Mouse (Mus musculus): ENCODE measurements around the gene Adsl. TPM values are rescaled to one million over a fixed set of nuclear protein-coding genes. Genes with fewer than 3 reads are reported as not detected.

Gene Adsl
- polyA plus RNA-seq, 1 experiment from 2014 or later = 164 TPM

DNA sequence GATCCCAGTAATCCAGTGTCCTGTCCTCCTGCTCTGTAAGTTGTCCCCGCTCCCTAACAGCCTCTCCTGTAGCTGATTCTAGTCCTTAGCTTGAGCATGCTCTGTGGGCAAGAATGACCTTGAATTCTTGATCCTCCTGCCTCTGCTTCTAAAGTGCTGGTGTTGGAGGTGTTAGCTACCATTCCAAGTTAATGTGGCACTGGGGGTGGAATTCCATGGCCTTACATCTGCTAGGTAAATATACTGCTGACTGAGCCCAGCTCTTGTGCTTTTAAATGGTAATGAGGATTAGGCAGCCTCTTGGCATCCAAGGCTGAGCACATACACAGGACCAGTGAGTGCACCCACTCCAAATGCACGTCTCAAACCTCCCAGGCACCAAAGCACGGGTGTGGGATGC lies 6.6 kb downstream of the Adsl start:
- Histone ChIP-seq H3K4me3 (replicated peaks; ENCODE audit: low read length) (no peak overlapping the region), H3K36me3 (ENCODE audit: control insufficient read depth, insufficient read depth, low read length) (peaks cover 39% of the 10 kb centered on the region), H3K27ac (ENCODE audit: low read length) (no peak overlapping the region), H3K4me2 (ENCODE audit: low read depth, low read length) (no peak overlapping the region), H3K9me3 (replicated peaks; ENCODE audit: control insufficient read depth, low read length) (no peaks in the 10 kb centered on the region), H3K4me1 (ENCODE audit: control insufficient read depth, insufficient read depth, low read length) (peaks cover 2% of the 10 kb centered on the region), H3K9ac (ENCODE audit: low read length) (no peak overlapping the region), H3K27me3 (ENCODE audit: control insufficient read depth, insufficient read depth, low read length) (no peaks in the 10 kb centered on the region)
- ATAC-seq (ENCODE audit: insufficient read depth, low FRiP score) = no peak
- 72% methylated on average over 3 of the region's 3 CpGs for WGBS

- Histone ChIP-seq H3K36me3 (ENCODE audit: control insufficient read depth, insufficient read depth, low read length) (peaks cover 39% of the 10 kb centered on the region), H3K4me1 (ENCODE audit: control insufficient read depth, insufficient read depth, low read length) (no peaks in the 10 kb centered on the region; the same call in 1 of the 2 replicates), H3K4me3 (replicated peaks; ENCODE audit: low read length) (no peak overlapping the region), H3K9me3 (replicated peaks; ENCODE audit: control insufficient read depth, low read length) (no peaks in the 10 kb centered on the region), H3K9ac (ENCODE audit: low read length) (no peak overlapping the region), H3K4me2 (ENCODE audit: low read depth, low read length) (no peak overlapping the region), H3K27me3 (ENCODE audit: control insufficient read depth, insufficient read depth, low read length) (no peaks in the 10 kb centered on the region), H3K27ac (ENCODE audit: low read length) (no peak overlapping the region)
- WGBS = 93% methylated on average over 12 of the region's 12 CpGs
- ATAC-seq (ENCODE audit: insufficient read depth, low FRiP score) = no peak
These were observed 7.6 kb downstream of the Adsl start for GRCm38 (mm10) chr15:80955836-80956438.

GRCm38 (mm10) chr15:80969371-80969770 lies 21.1 kb downstream of the Adsl start:
- 77% methylated on average over 1 of the region's 1 CpGs for WGBS
- Histone ChIP-seq H3K4me3 (replicated peaks; ENCODE audit: low read length) (no peak overlapping the region), H3K9me3 (replicated peaks; ENCODE audit: control insufficient read depth, low read length) (no peaks in the 10 kb centered on the region), H3K27ac (ENCODE audit: low read length) (no peak overlapping the region), H3K36me3 (ENCODE audit: control insufficient read depth, insufficient read depth, low read length) (peaks cover 34% of the 10 kb centered on the region), H3K27me3 (ENCODE audit: control insufficient read depth, insufficient read depth, low read length) (no peaks in the 10 kb centered on the region), H3K4me1 (ENCODE audit: control insufficient read depth, insufficient read depth, low read length) (no peaks in the 10 kb centered on the region), H3K4me2 (ENCODE audit: low read depth, low read length) (no peak overlapping the region), H3K9ac (ENCODE audit: low read length) (no peak overlapping the region)
- ATAC-seq (ENCODE audit: insufficient read depth, low FRiP score) = no peak

- no peak overlapping the region for H3K27ac ChIP-seq (ENCODE audit: low read length)
- H3K4me2 ChIP-seq (ENCODE audit: low read depth, low read length) = no peak overlapping the region
- no peak overlapping the region for H3K4me3 ChIP-seq (replicated peaks; ENCODE audit: low read length)
- H3K27me3 ChIP-seq (ENCODE audit: control insufficient read depth, insufficient read depth, low read length) = no peaks in the 10 kb centered on the region
- H3K4me1 ChIP-seq (ENCODE audit: control insufficient read depth, insufficient read depth, low read length) = peaks cover 6% of the 10 kb centered on the region; the same call in 1 of the 2 replicates
- WGBS = 33% methylated on average over 5 of the region's 5 CpGs
- 0 out of 2 replicates have a peak, but pooled peaks cover under 1% of the 10 kb centered on the region for H3K36me3 ChIP-seq (ENCODE audit: control insufficient read depth, insufficient read depth, low read length)
- no peaks in the 10 kb centered on the region for H3K9me3 ChIP-seq (replicated peaks; ENCODE audit: control insufficient read depth, low read length)
- ATAC-seq (ENCODE audit: insufficient read depth, low FRiP score) = no peak
- H3K9ac ChIP-seq (ENCODE audit: low read length) = no peak overlapping the region
These were observed 26.0 kb downstream of the Adsl start for GRCm38 (mm10) chr15:80974311-80974710.

DNA sequence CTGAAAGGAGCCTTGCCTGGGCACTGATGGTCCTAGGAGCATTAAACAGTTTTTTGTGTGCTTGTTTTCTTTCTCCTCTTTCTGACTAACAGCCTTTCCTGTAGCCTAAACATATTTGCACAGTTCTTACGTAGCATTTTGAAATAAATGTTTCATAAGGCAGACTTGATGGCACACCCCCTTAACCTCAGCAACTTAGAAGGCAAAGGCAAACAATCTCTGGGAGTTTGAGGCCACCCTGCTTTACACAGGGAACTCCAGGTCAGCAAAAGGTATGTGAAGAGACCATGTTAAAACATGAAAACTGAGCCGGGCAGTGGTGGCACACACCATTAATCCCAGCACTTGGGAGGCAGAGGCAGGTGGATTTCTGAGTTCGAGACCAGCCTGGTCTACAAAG lies 27.4 kb downstream of the Adsl start:
- 60% methylated on average over 3 of the region's 3 CpGs for WGBS
- peak overlapping the region; percentile 60 for H3K27ac ChIP-seq (ENCODE audit: low read length)
- no peak for ATAC-seq (ENCODE audit: insufficient read depth, low FRiP score)
- H3K4me2 ChIP-seq (ENCODE audit: low read depth, low read length) = no peak overlapping the region
- H3K4me1 ChIP-seq (ENCODE audit: control insufficient read depth, insufficient read depth, low read length) = peaks cover 15% of the 10 kb centered on the region; the same call in 1 of the 2 replicates
- H3K9me3 ChIP-seq (replicated peaks; ENCODE audit: control insufficient read depth, low read length) = no peaks in the 10 kb centered on the region
- no peak overlapping the region for H3K9ac ChIP-seq (ENCODE audit: low read length)
- no peak overlapping the region for H3K4me3 ChIP-seq (replicated peaks; ENCODE audit: low read length)
- H3K27me3 ChIP-seq (ENCODE audit: control insufficient read depth, insufficient read depth, low read length) = no peaks in the 10 kb centered on the region
- H3K36me3 ChIP-seq (ENCODE audit: control insufficient read depth, insufficient read depth, low read length) = no peaks in the 10 kb centered on the region

GRCm38 (mm10) chr15:80977620-80978334 lies 29.5 kb downstream of the Adsl start, which contains the start of gene Sgsm3:
Gene Sgsm3 (plus strand): TSS chr15:80977765.
- H3K27ac ChIP-seq (ENCODE audit: low read length) = peak within 1 kb of the TSS; percentile 58
- no peaks in the 10 kb centered on the region for H3K27me3 ChIP-seq (ENCODE audit: control insufficient read depth, insufficient read depth, low read length)
- H3K4me3 ChIP-seq (replicated peaks; ENCODE audit: low read length) = peak within 1 kb of the TSS; percentile 89
- H3K9ac ChIP-seq (ENCODE audit: low read length) = peak within 1 kb of the TSS; percentile 89
- WGBS = under 1% methylated on average over 67 of the region's 67 CpGs
- ATAC-seq (ENCODE audit: insufficient read depth, low FRiP score) = peak; percentile 95
- H3K36me3 ChIP-seq (ENCODE audit: control insufficient read depth, insufficient read depth, low read length) = no peaks in the 10 kb centered on the region
- peak within 1 kb of the TSS; percentile 92 for H3K4me2 ChIP-seq (ENCODE audit: low read depth, low read length)
- H3K9me3 ChIP-seq (replicated peaks; ENCODE audit: control insufficient read depth, low read length) = no peaks in the 10 kb centered on the region
- peaks cover 19% of the 10 kb centered on the region; the same call in 1 of the 2 replicates for H3K4me1 ChIP-seq (ENCODE audit: control insufficient read depth, insufficient read depth, low read length)

DNA sequence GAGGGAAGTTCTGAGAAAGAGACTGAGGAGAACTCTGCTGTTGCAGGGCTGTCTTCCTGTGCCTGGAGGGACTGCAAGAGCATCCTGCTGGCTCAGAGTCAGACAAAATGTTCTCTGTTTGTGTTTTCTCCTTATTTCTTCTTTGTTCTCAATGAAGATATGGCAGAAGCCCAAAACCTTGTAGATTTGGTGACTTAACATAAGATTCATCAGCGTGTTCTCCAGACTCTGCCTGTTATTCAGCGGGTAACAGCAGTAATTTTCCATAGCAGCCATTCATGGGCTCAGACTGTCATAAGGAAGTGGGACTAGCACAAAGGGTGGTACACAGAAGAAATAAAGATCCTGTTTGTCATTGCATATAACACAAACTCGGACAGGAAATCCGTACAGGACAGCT lies 31.3 kb downstream of the Adsl start:
- 57% methylated on average over 4 of the region's 4 CpGs for WGBS
- H3K27ac ChIP-seq (ENCODE audit: low read length) = no peak overlapping the region; the same call in 1 of the 2 replicates
- no peak for ATAC-seq (ENCODE audit: insufficient read depth, low FRiP score)

GRCm38 (mm10) chr15:80981176-80981575 lies 32.9 kb downstream of the Adsl start:
- Histone ChIP-seq H3K9me3 (replicated peaks; ENCODE audit: control insufficient read depth, low read length) (no peaks in the 10 kb centered on the region), H3K4me1 (ENCODE audit: control insufficient read depth, insufficient read depth, low read length) (peaks cover 21% of the 10 kb centered on the region; the same call in 1 of the 2 replicates), H3K27me3 (ENCODE audit: control insufficient read depth, insufficient read depth, low read length) (no peaks in the 10 kb centered on the region), H3K4me2 (ENCODE audit: low read depth, low read length) (no peak overlapping the region), H3K4me3 (replicated peaks; ENCODE audit: low read length) (no peak overlapping the region), H3K9ac (ENCODE audit: low read length) (no peak overlapping the region), H3K36me3 (ENCODE audit: control insufficient read depth, insufficient read depth, low read length) (no peaks in the 10 kb centered on the region), H3K27ac (ENCODE audit: low read length) (no peak overlapping the region)
- WGBS = 67% methylated on average over 4 of the region's 4 CpGs
- ATAC-seq (ENCODE audit: insufficient read depth, low FRiP score) = no peak

More for the DNA sequence above, 31.3 kb downstream of the Adsl start:
- Histone ChIP-seq H3K9me3 (replicated peaks; ENCODE audit: control insufficient read depth, low read length) (no peaks in the 10 kb centered on the region), H3K27me3 (ENCODE audit: control insufficient read depth, insufficient read depth, low read length) (no peaks in the 10 kb centered on the region), H3K4me2 (ENCODE audit: low read depth, low read length) (peak overlapping the region; percentile 92; the same call in 1 of the 2 replicates), H3K9ac (ENCODE audit: low read length) (no peak overlapping the region), H3K36me3 (ENCODE audit: control insufficient read depth, insufficient read depth, low read length) (no peaks in the 10 kb centered on the region), H3K4me1 (ENCODE audit: control insufficient read depth, insufficient read depth, low read length) (peaks cover 21% of the 10 kb centered on the region; the same call in 1 of the 2 replicates), H3K4me3 (replicated peaks; ENCODE audit: low read length) (no peak overlapping the region)

- H3K9ac ChIP-seq (ENCODE audit: low read length) = no peak overlapping the region
- H3K27ac ChIP-seq (ENCODE audit: low read length) = peak overlapping the region; percentile 87
- H3K9me3 ChIP-seq (replicated peaks; ENCODE audit: control insufficient read depth, low read length) = no peaks in the 10 kb centered on the region
- no peak overlapping the region for H3K4me3 ChIP-seq (replicated peaks; ENCODE audit: low read length)
- H3K36me3 ChIP-seq (ENCODE audit: control insufficient read depth, insufficient read depth, low read length) = no peaks in the 10 kb centered on the region
- WGBS = 63% methylated on average over 2 of the region's 2 CpGs
- peaks cover 27% of the 10 kb centered on the region for H3K4me1 ChIP-seq (ENCODE audit: control insufficient read depth, insufficient read depth, low read length)
- 0 out of 2 replicates have a peak overlapping the region, but pooled peaks have one; percentile 15 for H3K4me2 ChIP-seq (ENCODE audit: low read depth, low read length)
- no peaks in the 10 kb centered on the region for H3K27me3 ChIP-seq (ENCODE audit: control insufficient read depth, insufficient read depth, low read length)
- peak; percentile 68 for ATAC-seq (ENCODE audit: insufficient read depth, low FRiP score)
These were observed 35.0 kb downstream of the Adsl start for GRCm38 (mm10) chr15:80983264-80983663.

Data from stomach, embryonic 16.5 days (tissue).